Mouse (Mus musculus) erythroblast, embryonic 14.5 days (primary cell): Measurements from ENCODE around the gene Dhx8. TPM values are rescaled to one million over a fixed set of nuclear protein-coding genes. Genes with fewer than 3 reads are reported as not detected.

Source experiments
- H3K27me3 ChIP-seq: 2 replicates; pipeline ENCODE4 v1.6.1; 2012; ENCODE audit warnings: inconsistent platforms; ENCODE audit not compliant: control insufficient read depth
- H3K36me3 ChIP-seq: 2 replicates; pipeline ENCODE4 v1.6.1; 2012; ENCODE audit warnings: mild to moderate bottlenecking, inconsistent platforms; ENCODE audit not compliant: control insufficient read depth
- H3K4me1 ChIP-seq: 2 replicates; pipeline ENCODE4 v1.6.1; 2012; ENCODE audit warnings: inconsistent platforms; ENCODE audit not compliant: control insufficient read depth
- H3K4me3 ChIP-seq: replicated peaks from 2 replicates; pipeline ENCODE3; 2012; ENCODE audit warnings: moderate library complexity, mild to moderate bottlenecking, inconsistent platforms
- H3K9me3 ChIP-seq: 2 replicates; pipeline ENCODE4 v1.6.1; 2012; ENCODE audit warnings: low read length, inconsistent platforms, mixed read lengths; ENCODE audit not compliant: control insufficient read depth
- GATA1 ChIP-seq: IDR thresholded peaks from 2 replicates; pipeline ENCODE4 v1.6.1; 2012; ENCODE audit warnings: low read length, inconsistent platforms, mixed read lengths
- TAL1 ChIP-seq: IDR thresholded peaks from 3 replicates; pipeline ENCODE4 v1.6.1; 2012; ENCODE audit warnings: low read length, inconsistent platforms, mixed read lengths
- polyA plus RNA-seq: library from polyadenylated mRNA; stranded (reverse); fragments of >175 nt; gene quantifications from 2 replicates; pipeline ENCODE4 v1.2.3, GENCODE M21; 2012

Gene Dhx8
- polyA plus RNA-seq, 1 experiment = 0.88 TPM

DNA sequence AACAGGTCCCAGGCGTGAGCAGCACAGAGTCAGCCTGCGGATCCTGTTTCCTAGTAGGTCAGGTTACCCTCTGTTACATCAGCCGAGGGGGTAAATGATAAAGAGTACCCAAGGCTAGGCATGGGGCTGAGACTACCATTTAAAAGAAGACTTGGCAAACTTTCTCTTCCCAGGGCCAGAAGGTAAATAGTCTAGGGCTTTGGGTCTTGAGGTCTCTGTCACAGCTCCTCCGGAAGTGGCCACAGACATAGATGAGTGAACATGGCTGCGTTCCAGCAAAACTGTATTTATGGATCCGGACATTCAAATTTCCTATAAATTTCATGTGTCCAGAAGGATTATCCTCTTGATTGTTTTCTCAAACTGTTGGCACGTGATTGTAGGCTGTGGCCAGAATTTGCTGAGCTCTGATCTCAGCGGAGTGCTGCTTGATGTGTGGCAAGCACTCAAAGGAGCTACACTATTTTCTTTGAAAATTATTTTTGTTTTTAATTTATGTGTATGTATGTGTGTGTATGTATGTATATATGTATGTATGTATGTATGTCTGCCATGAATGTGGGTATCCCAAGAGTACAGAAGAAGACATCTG, 72.5 kb downstream of the Dhx8 start:
- no peak for TF ChIP-seq TAL1
- TF ChIP-seq GATA1 = no peak
- Histone ChIP-seq H3K27me3 (peaks cover 8% of the 10 kb centered on the region), H3K36me3 (no peaks in the 10 kb centered on the region), H3K4me3 (no peak overlapping the region), H3K9me3 (no peaks in the 10 kb centered on the region), H3K4me1 (no peaks in the 10 kb centered on the region)

DNA sequence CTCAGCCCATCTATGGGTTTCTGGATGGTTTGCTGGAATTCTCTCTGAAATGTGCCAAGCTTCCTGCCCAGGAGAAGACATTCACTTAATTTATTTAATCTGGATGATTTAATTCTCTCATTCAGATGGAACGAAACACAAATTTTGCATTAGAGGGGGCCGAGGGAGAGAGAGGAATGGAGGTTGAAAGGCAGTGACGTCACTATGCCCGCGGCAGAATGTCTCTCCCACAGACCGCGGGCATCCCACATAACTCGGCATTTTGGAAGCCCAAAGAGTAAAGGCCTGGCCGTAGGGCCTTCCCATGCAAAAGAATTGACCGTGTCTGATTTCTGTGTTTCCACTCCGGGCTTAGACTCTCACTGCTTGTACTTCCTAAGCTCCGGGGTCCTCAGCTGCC, 74.0 kb downstream of the Dhx8 start:
- TF ChIP-seq TAL1 (no peak), GATA1 (no peak)
- H3K27me3 ChIP-seq = peaks cover 4% of the 10 kb centered on the region

DNA sequence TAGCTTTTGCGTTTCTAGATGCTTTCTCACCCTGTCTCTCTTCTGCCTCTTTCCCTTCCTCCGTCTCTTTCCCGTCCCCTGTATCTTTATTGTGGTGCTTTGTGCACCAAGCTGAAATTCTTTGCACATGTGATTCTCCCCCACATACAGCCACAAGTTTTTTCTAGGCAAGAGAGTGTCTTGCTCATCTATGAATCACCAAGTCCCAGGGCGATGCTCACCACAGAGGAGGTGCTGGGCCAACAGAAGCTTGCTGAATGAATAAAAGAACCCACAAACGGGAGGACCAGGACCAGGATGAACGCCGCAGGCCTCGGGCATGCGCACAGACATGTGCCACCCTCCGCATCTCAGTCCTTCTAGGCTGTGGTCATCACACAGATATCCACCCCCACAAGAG, 74.5 kb downstream of the Dhx8 start:
- peaks cover under 1% of the 10 kb centered on the region for H3K27me3 ChIP-seq
- no peak for TF ChIP-seq GATA1
- TF ChIP-seq TAL1 = no peak
- H3K36me3 ChIP-seq = no peaks in the 10 kb centered on the region
- no peak overlapping the region for H3K4me3 ChIP-seq
- H3K9me3 ChIP-seq = peaks cover 3% of the 10 kb centered on the region
- no peaks in the 10 kb centered on the region for H3K4me1 ChIP-seq

More for the DNA sequence above, 74.0 kb downstream of the Dhx8 start:
- peaks cover 3% of the 10 kb centered on the region for H3K9me3 ChIP-seq
- H3K36me3 ChIP-seq = no peaks in the 10 kb centered on the region
- H3K4me3 ChIP-seq = no peak overlapping the region
- H3K4me1 ChIP-seq = no peaks in the 10 kb centered on the region

DNA sequence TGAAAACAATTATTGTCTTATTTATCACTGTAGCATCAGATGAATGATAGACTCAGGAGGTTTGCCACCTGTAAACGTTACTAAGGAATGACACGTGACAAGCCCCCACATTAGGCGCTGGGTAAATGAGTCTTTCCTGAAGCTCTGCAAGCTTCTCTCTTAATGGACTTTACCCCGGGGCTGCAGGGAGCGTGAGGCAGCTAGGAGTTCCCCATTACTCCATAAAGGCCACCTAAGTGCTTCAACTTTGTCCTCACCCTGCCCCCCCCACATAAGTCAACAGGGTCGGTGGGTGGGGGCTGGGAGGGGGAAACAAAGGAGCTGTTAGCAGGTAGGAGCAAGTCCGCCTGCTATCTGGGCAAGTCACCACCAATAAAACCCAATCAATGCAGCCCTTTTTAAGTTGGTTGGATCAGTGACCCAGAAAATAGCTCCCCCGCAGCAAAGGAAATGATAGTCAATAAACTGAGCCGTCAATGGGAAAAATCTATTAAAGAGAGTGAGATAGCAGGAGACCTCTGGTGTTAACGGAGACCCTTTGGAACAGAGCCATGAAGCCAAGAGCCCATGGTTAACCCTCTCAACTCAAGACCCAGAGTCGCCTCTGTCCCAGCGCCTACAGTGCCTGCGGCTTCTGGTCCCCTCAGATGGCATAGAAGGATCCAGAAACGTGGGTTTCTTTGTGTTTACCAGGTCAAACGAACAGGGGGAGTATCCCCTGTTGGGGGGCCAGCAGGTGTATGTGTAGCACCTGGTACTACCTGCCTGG, 76.5 kb downstream of the Dhx8 start:
- Histone ChIP-seq H3K27me3 (peaks cover 8% of the 10 kb centered on the region), H3K36me3 (no peaks in the 10 kb centered on the region), H3K4me1 (no peaks in the 10 kb centered on the region), H3K4me3 (no peak overlapping the region), H3K9me3 (peaks cover 3% of the 10 kb centered on the region)
- TF ChIP-seq TAL1 = no peak
- TF ChIP-seq GATA1 = no peak

DNA sequence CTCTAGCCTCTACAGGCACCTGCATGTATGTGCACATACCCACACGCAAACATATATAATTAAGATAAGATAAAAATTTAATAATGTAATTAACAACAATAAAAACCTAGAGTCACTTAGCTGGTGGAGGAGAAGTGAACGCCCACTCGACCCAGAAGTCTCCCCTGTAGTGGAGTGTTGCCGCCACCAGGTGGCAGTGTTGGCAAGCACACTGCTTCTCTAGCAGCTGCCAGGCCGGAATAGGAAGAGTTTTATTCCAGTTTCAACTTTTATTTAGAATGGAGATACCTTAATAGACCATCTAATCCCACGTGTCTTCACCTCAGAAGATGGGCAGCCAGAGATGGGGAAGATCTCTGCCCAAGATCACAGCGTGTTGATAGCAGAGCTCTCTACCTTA, 80.5 kb downstream of the Dhx8 start:
- TF ChIP-seq GATA1 = no peak
- no peak for TF ChIP-seq TAL1
- H3K4me1 ChIP-seq = no peaks in the 10 kb centered on the region
- no peak overlapping the region for H3K4me3 ChIP-seq
- H3K27me3 ChIP-seq = peaks cover 13% of the 10 kb centered on the region
- peaks cover 3% of the 10 kb centered on the region for H3K9me3 ChIP-seq
- H3K36me3 ChIP-seq = no peaks in the 10 kb centered on the region

DNA sequence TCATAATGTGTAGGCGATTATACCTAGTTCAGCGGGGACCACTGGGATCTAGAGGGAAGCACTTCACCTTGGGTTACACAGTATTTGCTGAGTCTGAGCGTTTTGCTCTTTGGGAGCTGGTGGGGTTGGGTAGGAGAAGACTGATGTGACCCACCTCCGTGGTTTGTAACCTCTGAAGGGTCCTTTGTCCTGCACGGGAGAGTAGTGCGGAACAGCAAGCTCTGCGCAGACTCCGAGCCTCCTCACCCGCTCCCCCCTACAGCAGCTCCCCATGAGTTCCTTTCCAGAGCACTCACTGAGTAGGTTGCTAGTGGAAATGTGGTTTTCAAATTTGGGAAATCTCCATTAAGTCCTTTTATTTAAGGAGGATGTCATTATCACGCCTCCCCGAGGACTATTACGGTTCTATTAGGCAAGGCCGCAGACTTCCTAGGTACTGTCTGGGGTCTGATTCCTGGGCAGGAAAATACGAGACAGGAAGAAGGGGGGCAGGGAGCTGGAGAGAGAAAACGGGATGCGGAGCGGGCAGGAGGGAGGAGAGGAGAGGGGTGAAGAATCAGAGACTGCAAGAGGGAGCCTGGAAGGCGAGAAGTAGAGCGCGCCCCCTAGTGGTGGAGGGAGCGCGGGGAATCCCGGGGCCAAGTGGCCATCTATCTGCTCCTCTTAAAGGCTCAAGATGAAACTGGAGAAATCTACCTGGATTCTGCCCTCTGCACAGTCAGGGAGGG, 81.8 kb downstream of the Dhx8 start:
- TF ChIP-seq TAL1 (no peak), GATA1 (no peak)

DNA sequence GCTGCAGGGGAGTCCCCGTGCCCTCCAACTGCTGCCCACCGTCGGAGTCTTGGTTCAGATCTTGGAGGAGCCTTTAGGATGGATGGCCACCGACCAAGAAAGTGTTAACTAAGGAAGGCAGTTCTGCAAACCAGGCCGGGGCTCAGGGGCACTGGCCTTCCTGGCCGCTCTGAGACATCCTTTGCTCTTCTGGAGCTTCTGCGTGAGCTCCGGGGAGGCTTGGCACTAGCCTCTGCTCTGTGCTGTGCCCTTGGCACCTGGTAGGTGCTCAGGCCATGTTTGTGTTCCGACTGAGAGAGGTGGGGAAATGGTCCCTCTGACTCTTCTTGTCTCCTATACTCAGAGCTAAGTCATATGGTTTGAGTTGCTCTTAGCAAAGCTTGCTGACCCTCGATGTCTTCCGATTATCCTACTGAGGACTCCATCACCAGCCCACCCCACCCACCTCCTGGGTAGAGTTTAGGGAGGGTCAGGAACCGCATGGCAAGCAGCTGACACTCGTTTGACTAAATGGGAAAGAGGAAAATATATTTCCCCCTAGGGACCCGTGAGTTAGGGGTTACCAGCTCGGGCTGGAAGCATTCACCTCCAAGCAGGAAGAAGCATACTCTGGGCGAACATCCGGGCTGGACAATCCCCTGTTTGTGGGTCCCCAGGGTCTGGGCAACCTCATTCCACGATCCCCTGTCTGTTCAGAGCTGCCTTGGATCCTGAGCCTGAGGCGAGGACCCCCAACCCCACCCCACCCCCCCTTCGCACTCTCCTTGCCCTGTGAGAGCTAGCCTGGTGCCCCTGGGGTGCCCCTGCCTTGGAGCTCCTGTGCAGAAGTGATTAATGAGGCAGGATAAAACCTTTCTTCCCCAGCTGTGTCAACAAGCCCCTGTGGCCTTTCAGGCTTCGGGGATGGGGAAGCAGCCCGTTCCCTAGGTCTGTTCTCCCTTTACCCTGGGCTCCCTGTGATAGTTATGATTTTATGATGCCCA, 82.7 kb downstream of the Dhx8 start:
- H3K4me3 ChIP-seq = no peak overlapping the region
- H3K27me3 ChIP-seq = peaks cover 13% of the 10 kb centered on the region
- H3K9me3 ChIP-seq = peaks cover 6% of the 10 kb centered on the region
- H3K4me1 ChIP-seq = no peaks in the 10 kb centered on the region
- TF ChIP-seq GATA1 (no peak), TAL1 (no peak)
- no peaks in the 10 kb centered on the region for H3K36me3 ChIP-seq

More for the DNA sequence above, 81.8 kb downstream of the Dhx8 start:
- H3K27me3 ChIP-seq = peaks cover 13% of the 10 kb centered on the region
- H3K4me1 ChIP-seq = no peaks in the 10 kb centered on the region
- H3K4me3 ChIP-seq = no peak overlapping the region
- H3K36me3 ChIP-seq = no peaks in the 10 kb centered on the region
- H3K9me3 ChIP-seq = peaks cover 3% of the 10 kb centered on the region

Other genes starting within 250 kb of the Dhx8 start
- gene Brca1, start 181.0 kb upstream of the Dhx8 start, polyA plus RNA-seq = 0.40 and 0.44 TPM in 2 replicates
- gene Nbr1, start 180.8 kb upstream of the Dhx8 start, polyA plus RNA-seq = 2.0 and 5.3 TPM in 2 replicates
- 0.05 TPM in 1 of 2 replicates, not detected in the other for gene Tmem106a, start 150.7 kb upstream of the Dhx8 start, polyA plus RNA-seq
- not detected in 2 replicates for gene Gm11634, start 133.7 kb upstream of the Dhx8 start, polyA plus RNA-seq
- 1.4 and 2.2 TPM in 2 replicates for gene Rdm1, start 105.7 kb upstream of the Dhx8 start, polyA plus RNA-seq
- 0.04 and 0.13 TPM in 2 replicates for gene Arl4d, start 67.4 kb upstream of the Dhx8 start, polyA plus RNA-seq
- gene Etv4, start 52.5 kb downstream of the Dhx8 start, polyA plus RNA-seq = 0.09 TPM in 1 of 2 replicates, not detected in the other
- gene Meox1, start 161.5 kb downstream of the Dhx8 start, polyA plus RNA-seq = not detected in 2 replicates
- 0.02 TPM in 1 of 2 replicates, not detected in the other for gene Sost, start 234.1 kb downstream of the Dhx8 start, polyA plus RNA-seq